Mouse (Mus musculus) heart, embryonic 16.5 days (tissue): Measurements from ENCODE around the gene Bglap3. TPM values are rescaled to one million over a fixed set of nuclear protein-coding genes. Genes with fewer than 3 reads are reported as not detected.
"Not testable (repeated sequence)": the region's sequence is repeated elsewhere in the genome, so short reads cannot be mapped to it uniquely, and the experiment has no call there.

Experiments
- ATAC-seq: fragments of 200-750 bp; cut with Nextera tagmentation; replicated peaks from 2 replicates; pipeline ENCODE4 v1.8.0; 2017; ENCODE audit warnings: moderate number of reproducible peaks; ENCODE audit not compliant: insufficient read depth, low FRiP score; ENCODE audit errors: extremely low read depth
- H3K27ac ChIP-seq: fragments of 300-500 bp; sonication (generic); 2 replicates; pipeline ENCODE4 v1.5.1; 2014; ENCODE audit warnings: mild to moderate bottlenecking, low read length, control low read depth, moderate library complexity
- H3K27me3 ChIP-seq: fragments of 300-500 bp; sonication (generic); 2 replicates; pipeline ENCODE4 v1.6.1; 2014; ENCODE audit warnings: low read length, mixed read lengths; ENCODE audit not compliant: control insufficient read depth, insufficient read depth
- H3K36me3 ChIP-seq: fragments of 300-500 bp; sonication (generic); 2 replicates; pipeline ENCODE4 v1.6.1; 2014; ENCODE audit not compliant: control insufficient read depth, insufficient read depth
- H3K4me1 ChIP-seq: fragments of 300-500 bp; sonication (generic); 2 replicates; pipeline ENCODE4 v1.6.1; 2014; ENCODE audit warnings: low read length, mixed read lengths; ENCODE audit not compliant: control insufficient read depth, insufficient read depth
- H3K4me2 ChIP-seq: fragments of 300-500 bp; sonication (generic); 2 replicates; pipeline ENCODE4 v1.6.1; 2014; ENCODE audit warnings: low read depth, mild to moderate bottlenecking, control low read depth, low read length
- H3K4me3 ChIP-seq: fragments of 300-500 bp; sonication (generic); 2 replicates; pipeline ENCODE4 v1.5.1; 2014; ENCODE audit warnings: mild to moderate bottlenecking, control low read depth, low read length
- H3K9ac ChIP-seq: fragments of 300-500 bp; sonication (generic); 2 replicates; pipeline ENCODE4 v1.6.1; 2014; ENCODE audit warnings: low read length, control low read depth
- H3K9me3 ChIP-seq: fragments of 300-500 bp; sonication (generic); replicated peaks from 2 replicates; pipeline ENCODE4 v1.6.1; 2016; ENCODE audit warnings: low read length; ENCODE audit not compliant: control insufficient read depth
- whole genome bisulfite sequencing: fragments of 180-500 bp; shearing (Covaris S2); extraction: QIAGEN DNeasy Blood & Tissue Kit; methylation state at CpG from one replicate; pipeline ENCODE4 v1.1.7; 2014; 5-methylcytosine and 5-hydroxymethylcytosine counted together
- polyA plus RNA-seq: library from polyadenylated mRNA; unstranded; fragments of >200 nt; fragmentation: Nextera tagmentation; extraction: Ambion mirVana; gene quantifications from 2 replicates; pipeline ENCODE4 v1.2.1, GENCODE M21; 2015

The Bglap3 gene
- polyA plus RNA-seq, 1 experiment from 2014 or later = 0.21 TPM

DNA sequence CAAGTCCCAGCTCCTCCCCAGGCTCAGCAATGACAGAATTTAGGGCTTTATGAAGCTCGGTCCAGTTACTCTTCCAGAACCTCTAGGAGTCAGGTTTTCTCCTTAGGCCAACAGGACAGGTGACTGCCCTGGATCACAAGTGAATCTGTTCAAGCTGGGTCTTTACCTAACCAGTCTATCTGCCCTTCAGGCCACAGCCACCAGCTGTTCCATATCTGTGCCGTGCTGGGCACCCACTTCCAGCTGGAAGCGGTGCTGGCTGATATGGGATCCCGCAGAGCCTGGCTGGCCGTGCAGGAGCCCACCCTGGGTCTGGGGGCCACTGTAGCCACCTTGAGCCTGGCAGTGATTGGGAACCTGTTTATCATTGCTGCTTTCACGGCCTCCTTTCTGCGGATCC, 9.8 kb upstream of the Bglap3 start:
- not testable (repeated sequence) for H3K9ac ChIP-seq, H3K4me3 ChIP-seq, H3K4me2 ChIP-seq, H3K36me3 ChIP-seq, H3K9me3 ChIP-seq, H3K27me3 ChIP-seq, ATAC-seq, H3K27ac ChIP-seq, H3K4me1 ChIP-seq
- WGBS = 24% methylated on average over 1 of the region's 7 CpGs

DNA sequence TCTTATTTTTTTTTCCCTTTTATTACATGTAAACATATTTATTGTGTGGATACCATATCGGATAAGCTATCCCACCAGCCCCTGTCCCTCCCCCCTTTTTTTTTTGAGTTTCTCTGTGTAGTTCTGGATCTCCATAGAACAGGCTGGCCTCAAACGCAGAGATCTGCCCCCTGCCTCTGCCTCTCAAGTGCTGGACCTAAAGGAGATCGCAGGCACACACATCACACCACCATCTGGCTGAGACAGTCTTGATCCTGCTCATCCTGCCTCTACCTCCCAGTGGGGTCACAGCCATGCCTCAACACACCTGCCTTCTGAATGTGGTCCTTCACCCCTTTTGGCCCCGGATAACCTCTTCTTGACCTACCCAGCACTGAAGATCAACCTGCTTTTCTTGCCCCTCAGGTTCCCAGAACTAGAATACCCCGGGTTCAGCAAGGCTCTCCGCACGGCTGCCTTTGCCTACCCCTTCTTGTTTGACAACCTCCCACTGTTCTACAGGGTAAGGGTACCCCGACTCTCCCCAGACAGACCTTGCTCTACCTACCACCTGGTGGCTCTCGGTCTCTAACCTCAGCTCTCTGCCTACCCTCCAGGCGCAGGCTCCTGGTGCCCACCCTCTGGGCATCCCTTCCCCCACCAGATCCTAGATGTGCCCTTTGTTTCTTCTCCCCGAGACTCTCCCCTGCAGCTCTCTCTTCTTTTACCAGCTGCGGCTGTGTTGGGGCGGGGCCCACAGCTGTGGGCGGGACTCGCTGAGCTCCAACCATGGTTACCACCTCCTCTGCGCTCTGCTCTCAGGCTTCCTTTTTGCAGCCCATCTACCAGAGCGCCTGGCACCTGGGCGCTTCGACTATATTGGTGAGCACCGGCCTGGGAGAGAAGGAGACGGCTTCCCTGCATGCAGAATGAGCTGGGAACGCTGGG, 9.1 kb upstream of the Bglap3 start:
- not testable (repeated sequence) for H3K4me3 ChIP-seq, H3K27ac ChIP-seq, H3K4me1 ChIP-seq, H3K36me3 ChIP-seq, H3K27me3 ChIP-seq, H3K9ac ChIP-seq, H3K9me3 ChIP-seq
- ATAC-seq = peak; percentile 75
- 11% methylated on average over 19 of the region's 22 CpGs for WGBS
- peak overlapping the region; percentile 50 for H3K4me2 ChIP-seq

DNA sequence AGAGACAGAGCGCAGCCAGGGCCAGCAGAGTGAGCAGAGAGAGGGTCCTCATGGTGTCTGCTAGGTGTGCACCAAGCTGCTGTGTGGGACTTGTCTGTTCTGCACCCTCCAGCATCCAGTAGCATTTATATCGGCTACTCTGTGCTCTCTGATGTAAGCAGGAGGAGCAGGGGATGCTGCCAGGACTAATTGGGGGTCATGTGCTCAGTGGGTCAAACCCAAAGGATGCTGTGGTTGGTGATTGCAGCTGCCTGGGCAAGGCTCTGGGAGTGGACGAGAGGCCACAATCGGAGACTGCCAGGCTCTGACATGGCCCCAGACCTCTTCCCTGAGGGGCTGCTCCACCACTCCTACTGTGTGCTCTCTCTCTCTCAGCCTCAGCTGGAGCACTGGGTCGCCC, 6.1 kb upstream of the Bglap3 start, which contains the start of gene Bglap2:
Gene Bglap2 (minus strand): TSS at position 101 of the 400 bp plus-strand sequence.
- not testable (repeated sequence) for H3K27me3 ChIP-seq

DNA sequence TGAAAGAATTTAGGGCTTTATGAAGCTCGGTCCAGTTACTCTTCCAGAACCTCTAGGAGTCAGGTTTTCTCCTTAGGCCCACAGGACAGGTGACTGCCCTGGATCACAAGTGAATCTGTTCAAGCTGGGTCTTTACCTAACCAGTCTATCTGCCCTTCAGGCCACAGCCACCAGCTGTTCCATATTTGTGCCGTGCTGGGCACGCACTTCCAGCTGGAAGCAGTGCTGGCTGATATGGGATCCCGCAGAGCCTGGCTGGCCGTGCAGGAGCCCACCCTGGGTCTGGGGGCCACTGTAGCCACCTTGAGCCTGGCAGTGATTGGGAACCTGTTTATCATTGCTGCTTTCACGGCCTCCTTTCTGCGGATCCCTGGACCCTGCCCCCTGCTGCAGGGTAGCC, 4.1 kb upstream of the Bglap3 start:
- not testable (repeated sequence) for H3K27me3 ChIP-seq, H3K4me1 ChIP-seq, ATAC-seq, H3K4me3 ChIP-seq, H3K9me3 ChIP-seq, H3K27ac ChIP-seq, H3K36me3 ChIP-seq, H3K9ac ChIP-seq
- peak overlapping the region; percentile 48 for H3K4me2 ChIP-seq
- 16% methylated on average over 5 of the region's 7 CpGs for WGBS

More for the DNA sequence above, 6.1 kb upstream of the Bglap3 start, which contains the start of gene Bglap2:
- H3K4me1 ChIP-seq, H3K36me3 ChIP-seq, ATAC-seq, H3K4me2 ChIP-seq, H3K27ac ChIP-seq, H3K9ac ChIP-seq, H3K4me3 ChIP-seq, H3K9me3 ChIP-seq: not testable (repeated sequence)
- WGBS = 71% methylated on average over 4 of the region's 5 CpGs

DNA sequence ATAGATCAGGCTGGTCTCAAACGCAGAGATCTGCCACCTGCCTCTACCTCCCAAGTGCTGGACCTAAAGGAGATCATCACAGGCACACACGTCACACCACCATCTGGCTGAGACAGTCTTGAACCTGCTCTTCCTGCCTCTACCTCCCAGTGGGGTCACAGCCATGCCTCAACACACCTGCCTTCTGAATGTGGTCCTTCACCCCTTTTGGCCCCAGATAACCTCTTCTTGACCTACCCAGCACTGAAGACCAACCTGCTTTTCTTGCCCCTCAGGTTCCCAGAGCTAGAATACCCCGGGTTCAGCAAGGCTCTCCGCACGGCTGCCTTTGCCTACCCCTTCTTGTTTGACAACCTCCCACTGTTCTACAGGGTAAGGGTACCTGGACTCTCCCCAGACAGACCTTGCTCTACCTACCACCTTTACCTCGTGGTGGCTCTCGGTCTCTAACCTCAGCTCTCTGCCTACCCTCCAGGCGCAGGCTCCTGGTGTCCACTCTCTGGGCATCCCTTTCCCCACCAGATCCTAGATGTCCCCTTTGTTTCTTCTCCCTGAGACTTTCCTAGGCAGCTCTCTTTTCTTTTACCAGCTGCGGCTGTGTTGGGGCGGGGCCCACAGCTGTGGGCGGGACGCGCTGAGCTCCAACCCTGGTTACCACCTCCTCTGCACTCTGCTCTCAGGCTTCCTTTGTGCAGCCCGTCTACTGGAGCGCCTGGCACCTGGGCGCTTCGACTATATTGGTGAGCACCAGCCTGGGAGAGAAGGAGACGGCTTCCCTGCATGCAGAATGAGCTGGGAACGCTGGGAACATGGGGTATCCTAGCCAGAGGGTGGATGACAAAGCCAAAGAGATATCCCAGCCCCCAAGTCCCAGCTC, 3.4 kb upstream of the Bglap3 start:
- not testable (repeated sequence) for H3K9me3 ChIP-seq, H3K4me1 ChIP-seq, H3K27me3 ChIP-seq, H3K4me3 ChIP-seq, H3K27ac ChIP-seq, H3K36me3 ChIP-seq
- peak; percentile 84 for ATAC-seq
- 0 out of 2 replicates have a peak overlapping the region, but pooled peaks have one; percentile 43 for H3K9ac ChIP-seq
- peak overlapping the region; percentile 48 for H3K4me2 ChIP-seq
- WGBS = 13% methylated on average over 17 of the region's 19 CpGs

DNA sequence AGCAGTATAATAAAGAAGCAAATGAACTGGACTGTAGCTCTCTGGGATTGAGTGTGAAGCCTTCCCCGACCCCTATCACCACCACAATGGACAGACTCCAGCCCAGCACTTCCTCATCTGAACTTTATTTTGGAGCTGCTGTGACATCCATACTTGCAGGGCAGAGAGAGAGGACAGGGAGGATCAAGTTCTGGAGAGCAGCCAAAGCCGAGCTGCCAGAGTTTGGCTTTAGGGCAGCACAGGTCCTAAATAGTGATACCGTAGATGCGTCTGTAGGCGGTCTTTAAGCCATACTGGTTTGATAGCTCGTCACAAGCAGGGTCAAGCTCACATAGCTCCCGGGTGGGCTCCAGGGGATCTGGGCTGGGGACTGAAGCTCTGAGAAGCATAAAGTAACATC, 4.0 kb downstream of the Bglap3 start:
- ATAC-seq = not testable (repeated sequence)

DNA sequence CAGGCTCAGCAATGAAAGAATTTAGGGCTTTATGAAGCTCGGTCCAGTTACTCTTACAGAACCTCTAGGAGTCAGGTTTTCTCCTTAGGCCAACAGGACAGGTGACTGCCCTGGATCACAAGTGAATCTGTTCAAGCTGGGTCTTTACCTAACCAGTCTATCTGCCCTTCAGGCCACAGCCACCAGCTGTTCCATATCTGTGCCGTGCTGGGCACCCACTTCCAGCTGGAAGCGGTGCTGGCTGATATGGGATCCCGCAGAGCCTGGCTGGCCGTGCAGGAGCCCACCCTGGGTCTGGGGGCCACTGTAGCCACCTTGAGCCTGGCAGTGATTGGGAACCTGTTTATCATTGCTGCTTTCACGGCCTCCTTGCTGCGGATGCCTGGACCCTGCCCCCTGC, 5.0 kb downstream of the Bglap3 start:
- not testable (repeated sequence) for H3K27ac ChIP-seq, ATAC-seq, H3K36me3 ChIP-seq, H3K4me3 ChIP-seq, H3K4me2 ChIP-seq, H3K9ac ChIP-seq, H3K9me3 ChIP-seq
- Histone ChIP-seq H3K4me1 (peaks cover 18% of the 10 kb centered on the region), H3K27me3 (peaks cover 13% of the 10 kb centered on the region)
- 55% methylated on average over 3 of the region's 7 CpGs for WGBS

More for the DNA sequence above, 4.0 kb downstream of the Bglap3 start:
- H3K4me1 ChIP-seq = peaks cover 14% of the 10 kb centered on the region
- peaks cover 13% of the 10 kb centered on the region for H3K27me3 ChIP-seq
- not testable (repeated sequence) for H3K4me2 ChIP-seq, H3K9me3 ChIP-seq, H3K9ac ChIP-seq, H3K27ac ChIP-seq, H3K36me3 ChIP-seq, H3K4me3 ChIP-seq
- 62% methylated on average over 7 of the region's 7 CpGs for WGBS

DNA sequence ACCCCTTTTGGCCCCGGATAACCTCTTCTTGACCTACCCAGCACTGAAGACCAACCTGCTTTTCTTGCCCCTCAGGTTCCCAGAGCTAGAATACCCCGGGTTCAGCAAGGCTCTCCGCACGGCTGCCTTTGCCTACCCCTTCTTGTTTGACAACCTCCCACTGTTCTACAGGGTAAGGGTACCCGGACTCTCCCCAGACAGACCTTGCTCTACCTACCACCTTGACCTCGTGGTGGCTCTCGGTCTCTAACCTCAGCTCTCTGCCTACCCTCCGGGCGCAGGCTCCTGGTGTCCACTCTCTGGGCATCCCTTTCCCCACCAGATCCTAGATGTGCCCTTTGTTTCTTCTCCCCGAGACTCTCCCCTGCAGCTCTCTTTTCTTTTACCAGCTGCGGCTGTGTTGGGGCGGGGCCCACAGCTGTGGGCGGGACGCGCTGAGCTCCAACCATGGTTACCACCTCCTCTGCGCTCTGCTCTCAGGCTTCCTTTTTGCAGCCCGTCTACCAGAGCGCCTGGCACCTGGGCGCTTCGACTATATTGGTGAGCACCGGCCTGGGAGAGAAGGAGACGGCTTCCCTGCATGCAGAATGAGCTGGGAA, 5.6 kb downstream of the Bglap3 start:
- H3K4me3 ChIP-seq = 0 out of 2 replicates have a peak overlapping the region, but pooled peaks have one; percentile 23
- 3% methylated on average over 17 of the region's 22 CpGs for WGBS
- H3K4me1 ChIP-seq = peaks cover 18% of the 10 kb centered on the region
- not testable (repeated sequence) for H3K9me3 ChIP-seq, H3K27ac ChIP-seq, H3K36me3 ChIP-seq, H3K9ac ChIP-seq
- peaks cover 13% of the 10 kb centered on the region for H3K27me3 ChIP-seq
- peak; percentile 50; the same call in 1 of the 2 replicates for ATAC-seq
- H3K4me2 ChIP-seq = peak overlapping the region; percentile 48
